8 mouse cellular contexts compared by ENCODE assay signal in genomic region chr7:127024755-127025555, GRCm38 (mm10). TPM values are rescaled to one million over a fixed set of nuclear protein-coding genes. Genes with fewer than 3 reads are reported as not detected.
DNase-seq lines count a peak whose midpoint lies in the region; ATAC-seq lines count a peak whose summit lies in the region.

No protein-coding gene starts in this region.

- intact Hi-C loops in left cerebral cortex, postnatal 14 days (cut with DNase I): loop anchor here (5.0 kb wide), 1 partner anchor 143 kb away; the partner anchor contains the start of gene Taok2

- DNase-seq in layer of hippocampus, adult 11-12 months (ENCODE audit: low spot score): peak; percentile 84
- DNase-seq in layer of hippocampus, adult 9-10 months (ENCODE audit: low spot score): no peak
- peak; percentile 85 for DNase-seq in embryo, embryonic 10.5 days (ENCODE audit: low spot score)
- peak; percentile 67 for DNase-seq in gastrocnemius, postnatal 10 days
- DNase-seq in induced T-regulatory cell, adult 2 months (ENCODE audit: low read depth): peak; percentile 89
- peak; percentile 82 to 93 for DNase-seq in left cerebral cortex, postnatal 14 days (ENCODE audit: low spot score in 2 of 2)
- peak; percentile 87 to 91 for DNase-seq in right cerebral cortex, postnatal 10 days (ENCODE audit: low spot score in 2 of 2)

- ATAC-seq in megakaryocyte progenitor cell, adult 5-6 weeks (replicated peaks; ENCODE audit: poor library complexity): peak; percentile 20

RNA-seq across cellular contexts. Expression of gene Maz, which starts 1.9 kb away (rescaled TPM):
- total RNA-seq in gastrocnemius, postnatal 10 days (2021): 10 to 100 TPM; 75.6 to 92.8 TPM
- total RNA-seq in left cerebral cortex, postnatal 14 days (2021): 100 to 1,000 TPM; 260 to 271 TPM
- total RNA-seq in megakaryocyte progenitor cell, adult 5-6 weeks (2015): 93.4 and 103 TPM in 2 replicates
- total RNA-seq in megakaryocyte progenitor cell, adult 5-6 weeks (2017): 64.2 and 64.5 TPM in 2 replicates

RNA-seq across cellular contexts. Expression of gene Prrt2, which starts 3.9 kb away (rescaled TPM):
- 1 to 10 TPM; 1.9 to 4.6 TPM for total RNA-seq in gastrocnemius, postnatal 10 days (2021)
- 100 to 1,000 TPM; 165 to 186 TPM for total RNA-seq in left cerebral cortex, postnatal 14 days (2021)
- 0.74 and 1.1 TPM in 2 replicates for total RNA-seq in megakaryocyte progenitor cell, adult 5-6 weeks (2015)
- 0.44 TPM in 1 of 2 replicates, not detected in the other for total RNA-seq in megakaryocyte progenitor cell, adult 5-6 weeks (2017)

RNA-seq across cellular contexts. Expression of gene Gm42742, which starts 4.1 kb away (rescaled TPM):
- 10 to 100 TPM; 17.5 to 23.1 TPM for total RNA-seq in gastrocnemius, postnatal 10 days (2021)
- 10 to 100 TPM; 33.6 to 43.7 TPM for total RNA-seq in left cerebral cortex, postnatal 14 days (2021)
- total RNA-seq in megakaryocyte progenitor cell, adult 5-6 weeks (2015): 0.69 TPM in 1 of 2 replicates, not detected in the other
- total RNA-seq in megakaryocyte progenitor cell, adult 5-6 weeks (2017): 0.21 and 3.7 TPM in 2 replicates

RNA-seq across cellular contexts. Expression of gene Pagr1a, which starts 7.8 kb away (rescaled TPM):
- total RNA-seq in gastrocnemius, postnatal 10 days (2021): 1 to 10 TPM; 2.5 to 8.2 TPM
- total RNA-seq in left cerebral cortex, postnatal 14 days (2021): 10 to 100 TPM; 14.5 to 19.3 TPM
- total RNA-seq in megakaryocyte progenitor cell, adult 5-6 weeks (2015): 44.2 and 55.4 TPM in 2 replicates
- total RNA-seq in megakaryocyte progenitor cell, adult 5-6 weeks (2017): 39.8 and 48.1 TPM in 2 replicates

RNA-seq across cellular contexts. Expression of gene Pagr1b, which starts 8.7 kb away (rescaled TPM):
- total RNA-seq in gastrocnemius, postnatal 10 days (2021): 1 to 10 TPM in 1 of 2 experiments, not detected in 1; 1.5 TPM
- not detected for total RNA-seq in left cerebral cortex, postnatal 14 days (2021)
- not detected in 2 replicates for total RNA-seq in megakaryocyte progenitor cell, adult 5-6 weeks (2015)
- not detected in 2 replicates for total RNA-seq in megakaryocyte progenitor cell, adult 5-6 weeks (2017)

Comparison
In these comparisons a context has a peak if more than half of its experiments do, and no peak if none do; other contexts are left out.
1. RNA of gene Prrt2, which starts 3.9 kb away (total RNA-seq): 165 to 186 TPM in left cerebral cortex, postnatal 14 days; 1.9 to 4.6 TPM in gastrocnemius, postnatal 10 days and 0.44 to 1.1 TPM in megakaryocyte progenitor cell, adult 5-6 weeks; every median in the first group is over 10 times any median in the second.